Mouse (Mus musculus): ENCODE data around the gene Mbd3.

DNA sequence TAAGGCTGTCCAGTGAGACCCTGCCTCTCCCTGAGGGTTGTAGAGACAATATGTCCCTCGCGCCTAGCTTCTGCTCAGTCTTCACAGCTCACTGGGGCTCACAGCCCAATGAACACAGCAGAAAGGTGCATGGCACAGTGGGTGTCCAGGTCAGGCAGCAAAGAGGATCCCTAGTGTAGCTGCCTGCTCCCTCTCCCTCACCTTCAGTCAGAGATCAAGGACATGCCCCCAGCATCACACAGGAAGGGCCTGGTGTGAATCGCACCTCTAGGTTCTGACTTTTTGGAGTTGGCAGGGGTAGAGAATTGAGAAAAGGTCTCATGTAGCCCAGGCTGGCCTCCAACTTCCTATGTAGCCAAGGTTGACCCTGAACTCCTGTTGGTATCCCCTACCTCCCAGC lies 35.5 kb upstream of the Mbd3 start:
- no peak for TF ChIP-seq CTCF (IDR thresholded peaks at IDR 0.05; ENCODE audit: extremely low read depth, insufficient read depth, low read length)
- TF ChIP-seq POLR2A (IDR thresholded peaks at IDR 0.05; ENCODE audit: extremely low read depth, insufficient read depth, low read length), result no peak
